Mouse (Mus musculus) embryonic facial prominence, embryonic 11.5 days (tissue): ENCODE data around the gene Mmadhc. TPM values are rescaled to one million over a fixed set of nuclear protein-coding genes. Genes with fewer than 3 reads are reported as not detected.

ENCODE experiments used
- ATAC-seq: fragments of 200-750 bp; cut with Nextera tagmentation; replicated peaks from 2 replicates; pipeline ENCODE4 v1.8.0; 2017; ENCODE audit warnings: low read depth; ENCODE audit not compliant: insufficient number of reproducible peaks, low FRiP score, low TSS enrichment
- DNase-seq: peaks from one replicate; pipeline ENCODE4 v3.0.0-alpha.2; 2015; ENCODE audit warnings: low spot score
- H3K27ac ChIP-seq: fragments of 300-500 bp; sonication (generic); replicated peaks from 2 replicates; pipeline ENCODE4 v1.5.1; 2014; ENCODE audit warnings: mild to moderate bottlenecking, low read depth, low read length, control low read depth
- H3K27me3 ChIP-seq: fragments of 300-500 bp; sonication (generic); 2 replicates; pipeline ENCODE4 v1.6.1; 2014; ENCODE audit warnings: mild to moderate bottlenecking, low read length, moderate library complexity, mixed read lengths; ENCODE audit not compliant: control insufficient read depth, insufficient read depth
- H3K36me3 ChIP-seq: fragments of 300-500 bp; sonication (generic); replicated peaks from 2 replicates; pipeline ENCODE4 v1.6.1; 2014; ENCODE audit warnings: low read depth, mild to moderate bottlenecking, low read length, moderate library complexity, mixed read lengths; ENCODE audit not compliant: control insufficient read depth, insufficient read depth
- H3K4me1 ChIP-seq: fragments of 300-500 bp; sonication (generic); 2 replicates; pipeline ENCODE4 v1.6.1; 2014; ENCODE audit warnings: low read length, mixed read lengths; ENCODE audit not compliant: control insufficient read depth, insufficient read depth
- H3K4me2 ChIP-seq: fragments of 300-500 bp; sonication (generic); 2 replicates; pipeline ENCODE4 v1.6.1; 2014; ENCODE audit warnings: low read depth, mild to moderate bottlenecking, control low read depth, low read length, moderate library complexity
- H3K4me3 ChIP-seq: fragments of 300-500 bp; sonication (generic); 2 replicates; pipeline ENCODE4 v1.5.1; 2014; ENCODE audit warnings: low read depth, low read length, control low read depth
- H3K9ac ChIP-seq: fragments of 300-500 bp; sonication (generic); replicated peaks from 2 replicates; pipeline ENCODE4 v1.6.1; 2014; ENCODE audit warnings: mild to moderate bottlenecking, control low read depth, low read length
- H3K9me3 ChIP-seq: fragments of 300-500 bp; sonication (generic); replicated peaks from 2 replicates; pipeline ENCODE4 v1.6.1; 2016; ENCODE audit warnings: mild to moderate bottlenecking, low read length, inconsistent platforms, mixed read lengths; ENCODE audit not compliant: control insufficient read depth
- WGBS: fragments of 180-500 bp; shearing (Covaris S2); extraction: QIAGEN DNeasy Blood & Tissue Kit; methylation state at CpG from one replicate; pipeline ENCODE4 v1.1.7; 2014; 5-methylcytosine and 5-hydroxymethylcytosine counted together
- polyA plus RNA-seq: library from polyadenylated mRNA; unstranded; fragments of >200 nt; fragmentation: Nextera tagmentation; extraction: Ambion mirVana; gene quantifications from 2 replicates; pipeline ENCODE4 v1.2.1, GENCODE M21; 2014

Mmadhc gene
- 170 and 180 TPM in 2 replicates for polyA plus RNA-seq

GRCm38 (mm10) chr2:50296109-50296986 lies at the start of gene Mmadhc:
TSS of gene Mmadhc (minus strand) at chr2:50296801.
- H3K9ac ChIP-seq: peak within 1 kb of the TSS; percentile 94
- no peaks in the 10 kb centered on the region for H3K4me1 ChIP-seq
- no peaks in the 10 kb centered on the region for H3K27me3 ChIP-seq
- H3K36me3 ChIP-seq: no peaks in the 10 kb centered on the region
- H3K9me3 ChIP-seq: no peaks in the 10 kb centered on the region
- H3K27ac ChIP-seq: peak within 1 kb of the TSS; percentile 84
- H3K4me2 ChIP-seq: peak within 1 kb of the TSS; percentile 72
- DNase-seq (peak; percentile 97), ATAC-seq (peak; percentile 95)
- peak within 1 kb of the TSS; percentile 91 for H3K4me3 ChIP-seq
- WGBS: under 1% methylated on average over 58 of the region's 58 CpGs

DNA sequence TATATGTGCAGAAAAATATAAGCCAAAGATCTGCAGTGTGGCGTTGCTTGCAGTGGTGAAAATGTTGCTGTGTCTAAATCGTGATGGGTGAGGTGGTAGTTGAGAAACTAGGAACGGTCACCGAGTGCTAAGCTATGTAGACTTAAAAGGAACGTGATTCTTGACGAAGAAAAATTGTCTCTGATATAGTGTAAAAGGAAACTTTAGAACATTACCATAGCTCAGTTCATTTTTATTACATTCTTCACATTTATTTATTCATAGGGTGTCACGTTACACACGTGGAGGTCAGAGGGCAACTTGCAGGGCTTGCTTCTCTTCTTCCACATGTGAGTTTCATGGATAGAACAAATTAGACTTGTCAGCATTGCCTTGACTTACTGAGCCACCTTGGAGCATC lies 47.0 kb upstream of the Mmadhc start:
- no peak overlapping the region for H3K9ac ChIP-seq
- no peak overlapping the region for H3K4me2 ChIP-seq
- no peaks in the 10 kb centered on the region for H3K36me3 ChIP-seq
- 57% methylated on average over 8 of the region's 8 CpGs for WGBS
- DNase-seq (peak; percentile 25), ATAC-seq (no peak)
- no peak overlapping the region for H3K4me3 ChIP-seq
- no peaks in the 10 kb centered on the region for H3K9me3 ChIP-seq
- no peak overlapping the region for H3K27ac ChIP-seq
- H3K27me3 ChIP-seq: no peaks in the 10 kb centered on the region
- H3K4me1 ChIP-seq: no peaks in the 10 kb centered on the region

DNA sequence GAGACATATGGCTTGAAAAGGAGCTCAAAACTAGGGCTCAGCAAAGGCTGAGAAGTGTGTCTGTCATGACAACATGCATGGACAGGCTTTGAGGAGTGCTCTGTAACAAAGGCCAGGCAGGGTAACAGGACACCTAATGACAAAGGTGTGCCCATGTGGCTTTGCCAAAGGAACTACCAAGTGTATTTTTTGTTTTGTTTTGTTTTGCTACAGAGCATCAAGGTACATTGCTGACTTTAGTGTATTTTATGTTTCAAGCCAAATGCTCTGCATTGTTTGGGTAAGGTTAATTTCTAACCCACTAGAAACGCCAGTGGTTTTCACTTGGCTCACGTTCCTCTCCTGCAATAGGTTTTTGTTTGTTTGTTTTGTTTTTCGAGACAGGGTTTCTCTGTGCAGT lies 42.5 kb upstream of the Mmadhc start:
- H3K27me3 ChIP-seq: no peaks in the 10 kb centered on the region
- H3K4me3 ChIP-seq: no peak overlapping the region
- no peak overlapping the region for H3K27ac ChIP-seq
- H3K36me3 ChIP-seq: no peaks in the 10 kb centered on the region
- WGBS: 68% methylated on average over 3 of the region's 3 CpGs
- ATAC-seq (no peak), DNase-seq (no peak)
- no peaks in the 10 kb centered on the region for H3K9me3 ChIP-seq
- no peaks in the 10 kb centered on the region for H3K4me1 ChIP-seq
- no peak overlapping the region for H3K9ac ChIP-seq
- no peak overlapping the region for H3K4me2 ChIP-seq

DNA sequence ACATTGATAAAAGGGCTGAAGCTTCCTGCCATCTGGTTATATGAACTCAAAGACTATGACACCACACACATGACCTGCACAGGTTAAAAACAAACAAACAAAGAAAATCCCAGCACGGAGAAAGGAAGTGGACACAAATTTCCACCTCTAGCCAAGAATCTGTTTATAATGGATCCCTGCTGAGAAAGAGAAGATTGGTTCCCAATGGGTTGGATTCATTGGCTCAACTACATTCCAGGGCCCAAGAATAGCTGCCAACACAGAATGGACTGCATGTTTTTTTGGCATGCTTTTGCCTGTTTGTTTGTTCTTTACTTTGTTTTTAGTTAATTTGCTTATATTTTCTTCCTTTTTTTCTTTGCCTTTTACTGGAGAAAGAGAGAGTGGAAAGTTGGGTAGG lies 41.0 kb upstream of the Mmadhc start:
- ATAC-seq: no peak
- no peak for DNase-seq
- no peaks in the 10 kb centered on the region for H3K4me1 ChIP-seq
- no peak overlapping the region for H3K27ac ChIP-seq
- no peaks in the 10 kb centered on the region for H3K36me3 ChIP-seq
- no peaks in the 10 kb centered on the region for H3K9me3 ChIP-seq
- H3K4me2 ChIP-seq: no peak overlapping the region
- WGBS: 40% methylated on average over 1 of the region's 1 CpGs
- H3K9ac ChIP-seq: no peak overlapping the region
- no peaks in the 10 kb centered on the region for H3K27me3 ChIP-seq
- no peak overlapping the region for H3K4me3 ChIP-seq

DNA sequence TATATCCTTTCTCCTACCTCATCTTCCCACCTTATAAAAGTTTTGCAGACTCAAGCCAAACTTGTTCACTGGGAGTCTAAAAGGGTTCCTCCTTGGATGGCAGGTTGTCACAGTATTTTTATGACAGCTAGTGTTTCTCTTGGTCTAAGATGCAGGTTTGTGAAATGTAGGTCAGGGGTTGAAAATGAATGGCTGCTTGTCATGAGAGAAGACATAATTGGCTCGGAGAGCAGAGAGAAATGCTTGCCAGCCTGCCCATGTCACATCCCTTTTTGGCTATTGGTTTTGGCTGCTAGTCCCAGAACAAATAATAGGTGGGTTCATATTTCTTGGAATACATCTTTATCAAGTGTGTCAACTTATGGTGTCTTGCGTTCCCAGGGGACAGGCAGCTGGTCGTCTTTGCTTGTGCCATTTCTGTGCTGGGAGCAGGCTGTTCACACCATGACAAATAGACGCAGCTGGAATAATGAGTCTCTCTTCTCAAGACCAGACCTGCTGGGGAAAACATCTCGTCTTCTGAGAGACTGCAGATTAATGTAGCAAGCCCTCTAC lies 35.2 kb upstream of the Mmadhc start:
- DNase-seq (no peak), ATAC-seq (no peak)
- no peaks in the 10 kb centered on the region for H3K9me3 ChIP-seq
- H3K36me3 ChIP-seq: no peaks in the 10 kb centered on the region
- 50% methylated on average over 5 of the region's 5 CpGs for WGBS
- H3K9ac ChIP-seq: no peak overlapping the region
- H3K4me2 ChIP-seq: no peak overlapping the region
- H3K4me3 ChIP-seq: no peak overlapping the region
- H3K27ac ChIP-seq: no peak overlapping the region
- no peaks in the 10 kb centered on the region for H3K27me3 ChIP-seq
- no peaks in the 10 kb centered on the region for H3K4me1 ChIP-seq

- Histone ChIP-seq H3K9ac (no peak overlapping the region), H3K27me3 (no peaks in the 10 kb centered on the region), H3K9me3 (no peaks in the 10 kb centered on the region), H3K4me3 (no peak overlapping the region), H3K27ac (no peak overlapping the region), H3K4me2 (no peak overlapping the region), H3K4me1 (no peaks in the 10 kb centered on the region), H3K36me3 (no peaks in the 10 kb centered on the region)
- ATAC-seq (no peak), DNase-seq (peak; percentile 70)
- 35% methylated on average over 4 of the region's 4 CpGs for WGBS
Measured at GRCm38 (mm10) chr2:50328181-50328580, 31.6 kb upstream of the Mmadhc start.

DNA sequence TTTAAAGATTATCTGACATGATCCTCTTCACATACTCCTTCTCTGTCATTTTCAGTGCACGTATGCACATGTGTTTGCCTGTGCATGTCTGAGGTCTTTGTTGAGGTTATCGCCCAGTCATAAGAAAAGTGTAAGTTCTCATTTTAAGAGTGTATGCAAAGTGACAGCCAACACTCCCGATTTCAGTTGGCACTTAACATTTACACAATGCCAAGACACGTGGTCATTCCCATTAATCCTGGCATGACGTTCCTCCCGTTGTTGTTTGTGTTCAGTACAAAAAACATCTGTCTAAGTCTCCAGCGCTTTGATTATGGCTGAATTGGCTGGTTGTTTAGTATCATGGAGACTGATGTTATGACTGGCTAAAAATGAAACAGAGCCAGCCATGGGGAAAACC lies 28.2 kb upstream of the Mmadhc start:
- no peak overlapping the region for H3K9ac ChIP-seq
- ATAC-seq: no peak
- H3K27ac ChIP-seq: no peak overlapping the region
- no peak for DNase-seq
- no peaks in the 10 kb centered on the region for H3K9me3 ChIP-seq
- H3K27me3 ChIP-seq: no peaks in the 10 kb centered on the region
- no peak overlapping the region for H3K4me3 ChIP-seq
- no peaks in the 10 kb centered on the region for H3K4me1 ChIP-seq
- no peak overlapping the region for H3K4me2 ChIP-seq
- no peaks in the 10 kb centered on the region for H3K36me3 ChIP-seq
- 87% methylated on average over 7 of the region's 7 CpGs for WGBS

- ATAC-seq (no peak), DNase-seq (peak; percentile 86)
- no peaks in the 10 kb centered on the region for H3K4me1 ChIP-seq
- no peak overlapping the region for H3K27ac ChIP-seq
- no peak overlapping the region for H3K4me2 ChIP-seq
- H3K4me3 ChIP-seq: no peak overlapping the region
- no peak overlapping the region for H3K9ac ChIP-seq
- H3K9me3 ChIP-seq: no peaks in the 10 kb centered on the region
- no peaks in the 10 kb centered on the region for H3K36me3 ChIP-seq
- WGBS: 44% methylated on average over 9 of the region's 9 CpGs
- no peaks in the 10 kb centered on the region for H3K27me3 ChIP-seq
Measured at GRCm38 (mm10) chr2:50306663-50307320, 10.2 kb upstream of the Mmadhc start.
